Mouse (Mus musculus) monocyte, adult 5-6 weeks (primary cell): ENCODE measurements around the gene Dnaja2. TPM values are rescaled to one million over a fixed set of nuclear protein-coding genes. Genes with fewer than 3 reads are reported as not detected.
A peak's percentile ranks its signal among the peaks of the same experiment; 100 is the strongest.

ENCODE experiments used
- ATAC-seq: fragments of 153-309, 156-312 bp; replicated peaks from 2 replicates; pipeline ENCODE4 v1.8.0; 2017; ENCODE audit warnings: mild to moderate bottlenecking; ENCODE audit not compliant: low TSS enrichment, insufficient number of reproducible peaks, severe bottlenecking, poor library complexity, low FRiP score
- total RNA-seq: library from RNA; stranded (forward); fragments of 200-1000, 200-491, 200-594 nt; gene quantifications from 3 replicates; pipeline ENCODE4 v1.2.3, GENCODE M21; 2017

Gene Dnaja2
- total RNA-seq, 1 experiment from 2014 or later = 185 TPM

DNA sequence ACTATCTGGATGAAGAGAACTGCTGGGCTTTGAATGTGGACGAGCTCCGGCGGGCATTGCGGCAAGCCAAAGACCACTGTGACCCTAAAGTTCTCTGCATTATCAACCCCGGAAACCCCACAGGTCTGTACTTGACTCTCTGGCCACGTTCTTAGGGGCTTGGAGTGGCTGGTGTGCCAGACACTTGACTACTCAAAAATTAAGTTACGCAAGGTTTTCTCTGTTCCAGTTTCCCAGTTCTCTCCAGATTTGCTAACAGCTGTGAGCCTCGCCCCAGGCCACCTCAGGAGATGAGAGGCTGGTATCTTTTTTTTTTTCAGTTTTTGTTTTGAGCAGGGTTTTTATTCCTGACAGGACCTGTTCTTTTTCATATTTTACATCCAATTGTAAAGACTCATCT, 42.9 kb downstream of the Dnaja2 start:
- no peak for ATAC-seq

DNA sequence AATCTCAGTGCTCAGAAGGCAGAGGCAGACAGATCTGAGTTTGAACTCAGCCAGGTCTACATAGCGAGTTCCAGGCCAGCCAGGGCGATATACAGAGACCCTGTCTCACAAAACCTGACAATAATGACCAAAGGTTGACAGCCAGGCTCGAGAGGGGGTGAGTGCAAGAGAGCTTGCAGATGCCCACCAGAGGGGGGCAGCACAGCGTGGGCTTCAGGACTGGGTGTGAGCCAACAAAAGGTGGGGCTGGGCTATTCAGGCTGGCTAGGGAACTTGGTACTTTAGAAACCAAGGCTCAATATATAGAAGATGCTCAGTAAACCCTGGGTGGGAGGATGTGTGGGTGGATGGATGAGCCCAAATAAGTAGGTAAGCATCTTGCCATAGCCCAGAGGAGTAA, 46.5 kb downstream of the Dnaja2 start:
- no peak for ATAC-seq

DNA sequence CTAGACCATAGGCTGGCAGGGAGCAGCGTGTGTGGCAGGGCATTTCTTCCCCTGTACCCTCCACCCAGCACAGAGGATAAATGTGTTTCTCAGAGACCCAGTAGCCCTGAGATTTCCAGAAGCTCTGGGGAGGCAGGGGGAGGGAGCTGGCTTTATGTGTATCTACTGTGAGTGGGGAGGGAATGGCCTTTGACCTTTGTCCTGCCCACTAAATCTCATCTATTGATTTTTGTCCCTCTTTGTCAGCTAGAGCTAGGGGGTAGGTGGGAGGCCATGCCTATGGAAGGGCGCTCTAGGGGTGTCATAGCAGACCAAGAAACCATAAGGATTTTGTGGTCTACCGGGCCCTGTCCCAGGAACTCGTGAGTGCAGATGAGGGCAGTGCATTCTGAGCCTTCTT, 48.5 kb downstream of the Dnaja2 start:
- no peak for ATAC-seq

DNA sequence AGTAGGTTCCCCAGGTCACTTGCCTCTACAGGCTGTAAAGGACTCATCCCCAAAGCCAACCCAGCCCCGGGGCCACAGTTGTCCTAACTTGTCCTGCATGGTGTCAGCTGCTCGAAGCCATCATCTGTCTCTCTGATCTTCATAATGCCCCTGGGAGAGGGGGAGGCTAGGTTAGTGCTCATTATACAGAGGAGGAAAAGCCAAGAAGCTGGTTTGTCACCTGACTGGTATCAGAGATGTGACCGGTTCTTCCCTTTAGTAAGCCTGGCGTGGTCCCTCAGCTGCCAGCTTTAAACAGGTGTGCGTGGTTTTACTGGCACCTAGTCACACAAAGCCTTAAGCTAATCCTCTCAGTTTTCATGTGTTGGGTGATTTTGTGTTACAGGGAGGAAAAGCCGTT, 50.4 kb downstream of the Dnaja2 start:
- ATAC-seq = no peak

DNA sequence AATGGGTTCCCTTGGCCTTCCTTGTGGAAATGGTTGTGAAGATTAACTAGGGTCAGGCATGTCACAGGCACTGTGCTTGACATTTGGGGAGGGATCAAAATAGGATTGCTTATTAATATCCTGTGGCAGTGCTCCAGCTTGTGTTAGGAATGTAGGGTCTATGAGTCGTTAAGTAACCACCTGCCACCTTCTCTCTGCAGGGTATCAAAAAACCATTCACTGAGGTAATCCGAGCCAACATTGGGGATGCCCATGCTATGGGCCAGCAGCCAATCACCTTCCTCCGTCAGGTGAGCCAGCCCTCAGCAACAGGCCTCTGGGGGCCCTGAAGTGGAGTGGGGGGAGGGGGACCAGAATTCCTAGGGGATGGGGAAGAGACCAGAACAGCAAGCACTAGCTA, 52.1 kb downstream of the Dnaja2 start:
- ATAC-seq = no peak

DNA sequence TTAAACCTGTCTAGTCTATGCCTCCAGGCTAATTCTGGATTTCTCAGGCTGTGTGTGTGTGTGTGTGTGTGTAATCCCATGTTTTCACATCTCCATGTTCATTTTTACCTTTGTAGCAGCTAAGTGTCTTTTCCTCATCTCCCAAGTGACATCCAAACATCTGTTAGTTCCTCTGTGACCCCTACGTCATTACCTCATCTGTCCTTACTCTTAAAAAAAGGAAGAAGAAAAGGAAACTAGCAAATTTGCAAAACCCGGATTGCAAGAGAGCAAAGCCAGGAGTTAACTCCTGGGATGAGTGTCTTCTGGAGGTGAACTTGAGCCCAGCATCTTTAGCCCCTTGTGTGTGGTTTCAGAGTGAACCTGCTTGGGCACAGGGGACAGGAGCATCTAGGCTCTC, 52.8 kb downstream of the Dnaja2 start:
- ATAC-seq = no peak

DNA sequence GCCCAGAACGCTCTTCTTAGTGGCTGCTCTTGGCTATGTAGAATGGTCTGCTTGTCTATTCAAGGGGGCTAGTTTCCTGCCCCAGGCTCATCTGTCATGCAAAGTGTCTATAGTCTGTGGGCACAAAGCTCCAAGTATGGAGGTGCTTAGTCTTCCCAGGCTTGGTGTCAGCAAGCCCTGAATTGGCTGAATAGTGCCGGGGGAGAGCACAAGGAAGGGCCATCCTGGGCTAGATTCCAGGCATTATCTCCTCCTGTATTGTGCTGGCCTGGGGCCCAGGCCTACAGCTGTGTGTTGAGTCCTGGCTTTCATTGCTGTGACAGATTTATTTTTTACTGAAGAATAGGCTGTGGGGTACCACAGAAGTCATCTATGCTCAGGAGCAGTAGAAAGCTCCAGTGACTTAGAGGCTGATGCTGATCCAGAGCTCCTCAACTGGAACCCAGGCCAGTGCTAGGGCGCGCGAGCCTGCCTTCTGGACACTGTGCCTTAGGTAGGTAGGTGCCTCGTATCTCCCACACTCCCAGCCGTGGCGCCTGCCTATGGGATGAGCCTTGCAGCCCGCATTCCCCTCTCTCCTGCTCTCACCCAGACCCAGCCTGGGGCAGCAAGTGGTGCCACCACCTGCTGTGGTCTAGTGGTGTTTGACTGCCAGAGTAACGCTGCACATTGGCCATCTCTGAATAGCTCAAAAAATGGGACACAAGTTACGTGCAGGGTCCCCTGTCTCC, 54.0 kb downstream of the Dnaja2 start:
- ATAC-seq = no peak; the same call in 1 of the 2 replicates

DNA sequence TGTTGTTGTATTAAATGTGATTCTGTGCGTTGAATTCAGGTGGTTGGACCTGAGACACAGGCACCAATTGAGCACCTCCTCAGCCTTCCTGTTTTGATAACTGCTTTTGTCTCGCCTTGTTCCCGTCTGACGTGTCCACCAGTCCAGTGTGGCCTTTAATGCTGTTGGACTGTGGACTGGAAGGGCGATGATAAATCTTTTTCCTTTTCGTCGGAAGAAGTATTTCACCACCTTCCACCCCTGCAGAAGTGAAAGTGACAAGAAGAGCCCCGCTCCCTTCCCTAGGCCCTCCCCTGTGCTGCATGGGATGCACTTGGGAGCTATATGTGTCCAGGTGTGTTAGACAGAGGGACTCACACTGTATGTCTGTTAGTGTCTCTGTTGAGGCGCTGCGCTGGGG, 54.7 kb downstream of the Dnaja2 start:
- no peak for ATAC-seq

DNA sequence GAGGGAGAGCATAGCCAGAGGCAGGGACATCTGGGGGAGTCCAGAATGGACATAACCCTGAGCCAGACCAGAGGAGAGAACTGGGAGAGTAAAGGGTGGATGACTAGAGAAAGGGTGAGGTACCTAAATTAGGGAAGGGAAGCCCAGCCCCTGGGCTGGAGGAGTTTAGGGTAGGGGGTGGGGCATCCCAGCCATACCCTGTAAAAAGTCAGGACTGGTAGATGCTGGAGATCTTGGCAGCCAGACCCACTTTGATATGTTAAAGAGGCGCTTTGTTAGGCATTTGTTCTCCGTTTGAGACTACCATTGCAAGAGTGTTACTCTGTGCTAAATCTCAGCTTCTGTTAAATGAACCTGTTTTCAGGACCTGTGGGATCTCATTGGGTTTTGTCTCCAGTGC, 56.6 kb downstream of the Dnaja2 start:
- no peak for ATAC-seq

DNA sequence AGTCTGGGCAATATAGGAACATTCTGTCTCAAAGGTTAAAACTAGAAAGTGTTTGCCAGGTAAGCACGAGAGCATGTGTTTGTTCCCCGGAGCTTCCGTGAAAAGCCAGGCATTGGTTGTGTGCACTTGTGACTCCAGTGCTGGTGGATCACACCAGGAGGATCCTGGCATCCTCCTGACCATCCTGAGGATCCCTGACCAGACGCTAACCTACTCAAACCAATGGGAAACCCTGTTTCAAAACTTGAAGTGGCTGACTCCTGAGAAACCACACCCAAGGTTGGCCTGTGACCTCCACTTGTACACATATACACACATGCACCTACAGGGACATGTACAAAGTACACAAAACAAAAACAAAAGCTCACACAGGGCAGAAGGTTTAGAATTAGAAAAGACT, 58.4 kb downstream of the Dnaja2 start:
- ATAC-seq = no peak

DNA sequence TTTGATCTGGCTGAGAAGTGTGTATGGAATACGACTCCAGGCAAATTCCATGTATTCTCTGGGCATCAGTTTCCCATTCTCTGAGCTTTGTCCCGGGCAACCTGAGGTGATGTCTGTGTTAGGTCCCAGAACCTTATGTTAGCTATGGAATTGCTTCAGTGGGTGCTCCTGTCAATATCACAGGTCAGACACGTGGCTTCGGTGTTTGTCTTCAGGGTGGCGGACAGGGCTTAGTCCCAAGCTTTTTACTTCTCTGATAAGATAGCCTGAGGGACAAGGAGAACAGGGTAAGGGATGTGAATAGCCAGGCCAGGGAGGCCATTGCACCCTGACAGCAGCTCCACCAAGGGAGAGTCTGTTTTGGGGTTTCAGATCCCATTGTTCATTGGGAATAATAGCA, 59.0 kb downstream of the Dnaja2 start:
- ATAC-seq = no peak

DNA sequence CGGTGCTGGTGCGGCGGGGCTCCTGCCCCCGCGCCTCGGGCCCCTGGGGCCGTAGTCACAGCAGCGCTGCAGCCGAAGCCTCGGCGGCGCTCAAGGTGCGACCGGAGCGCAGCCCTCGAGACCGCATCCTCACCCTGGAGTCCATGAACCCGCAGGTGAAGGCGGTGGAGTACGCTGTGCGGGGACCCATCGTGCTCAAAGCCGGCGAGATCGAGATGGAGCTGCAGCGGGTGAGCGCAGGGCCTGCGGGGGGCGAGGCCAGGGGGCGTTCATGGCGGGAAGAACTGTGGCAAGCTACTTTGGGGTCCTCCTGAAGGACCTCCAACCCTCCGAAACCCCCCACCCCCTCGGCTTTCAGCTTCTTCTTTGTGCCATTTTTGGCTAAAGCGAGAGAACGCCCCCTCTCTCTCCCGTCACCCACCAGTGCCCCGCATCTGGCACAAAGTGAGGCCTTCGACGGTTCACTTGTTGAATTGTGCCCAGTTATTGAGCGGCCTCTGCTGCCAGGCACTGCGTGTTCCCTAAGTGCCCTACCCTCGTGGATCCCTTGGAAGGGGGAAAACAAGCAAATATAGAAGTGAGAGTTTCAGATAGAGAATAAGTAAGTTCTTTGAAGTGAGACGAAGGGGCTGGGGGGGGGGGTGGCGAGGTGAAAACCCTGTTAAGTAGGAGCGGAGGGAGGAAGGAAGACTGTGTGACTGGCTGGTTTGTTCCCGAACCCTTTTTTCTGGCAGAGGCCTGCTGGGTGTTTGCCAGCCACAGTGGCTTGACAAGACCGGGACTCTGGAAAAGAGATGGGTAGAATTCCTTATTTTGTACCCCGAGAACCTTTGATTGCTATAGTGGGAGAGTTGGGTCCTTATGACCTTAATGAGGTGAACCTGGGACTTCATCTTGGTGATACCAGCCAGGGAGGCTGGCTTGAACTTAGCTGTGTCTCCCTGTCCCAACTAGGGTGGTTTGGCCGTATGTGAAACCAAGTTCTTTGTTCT, 61.9 kb downstream of the Dnaja2 start:
- ATAC-seq = no peak

DNA sequence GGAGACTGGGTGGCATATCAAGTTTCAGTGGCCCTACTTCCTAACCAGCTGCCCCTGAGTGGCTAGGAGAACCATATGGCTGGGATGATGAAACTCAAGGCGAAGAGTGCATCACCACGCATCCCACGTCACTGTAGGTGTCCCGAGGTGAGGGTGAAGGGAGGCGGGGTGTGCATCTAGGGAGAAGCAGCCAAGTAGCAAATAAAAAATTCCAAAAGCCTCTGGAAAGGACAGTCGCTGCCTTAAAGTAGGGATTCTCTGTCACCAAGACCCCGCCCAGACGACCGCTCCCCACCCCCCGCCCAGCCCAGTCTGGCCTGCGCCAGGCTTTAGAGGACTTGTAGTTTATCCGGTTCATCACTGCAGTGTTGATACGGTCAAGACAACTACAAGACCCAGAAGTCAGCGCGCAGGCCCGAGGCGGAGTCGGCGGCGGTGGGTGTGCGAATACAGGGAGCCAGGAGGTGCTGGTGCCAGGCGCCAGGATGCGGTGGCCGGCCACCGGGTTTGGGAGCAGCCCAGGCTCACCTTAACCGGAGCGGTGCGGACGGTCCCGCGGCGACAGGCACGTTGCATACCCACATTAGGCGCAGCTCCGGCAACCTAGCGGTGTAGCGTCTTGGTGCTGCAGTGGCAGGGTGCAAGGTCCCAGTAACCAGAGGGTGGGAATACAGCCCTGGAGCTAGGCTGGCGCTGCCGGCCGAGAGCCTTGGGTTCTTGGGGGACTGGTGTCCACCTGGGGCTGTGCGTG, 62.8 kb downstream of the Dnaja2 start, which contains the start of gene Gpt2:
Gene Gpt2, plus strand, starts transcription at position 452 of the 751 bp plus-strand sequence.
- ATAC-seq = peak; percentile 95

DNA sequence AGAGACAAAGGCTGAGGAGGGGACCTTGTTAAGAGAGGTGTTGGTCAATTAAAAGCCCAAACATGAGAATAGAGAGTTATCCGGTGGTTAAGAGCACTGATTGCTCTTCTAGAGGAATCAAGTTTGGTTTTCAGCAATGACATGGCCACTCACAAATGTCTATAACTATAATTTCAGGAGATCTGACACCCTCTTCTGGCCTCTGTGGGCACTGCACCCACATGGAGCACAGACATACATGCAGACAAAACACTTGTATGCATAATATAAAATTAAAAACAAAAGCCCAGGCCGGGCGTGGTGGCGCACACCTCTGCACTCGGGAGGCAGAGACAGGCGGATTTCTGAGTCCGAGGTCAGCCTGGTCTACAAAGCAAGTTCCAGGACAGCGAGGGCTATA, 65.6 kb downstream of the Dnaja2 start:
- no peak for ATAC-seq

DNA sequence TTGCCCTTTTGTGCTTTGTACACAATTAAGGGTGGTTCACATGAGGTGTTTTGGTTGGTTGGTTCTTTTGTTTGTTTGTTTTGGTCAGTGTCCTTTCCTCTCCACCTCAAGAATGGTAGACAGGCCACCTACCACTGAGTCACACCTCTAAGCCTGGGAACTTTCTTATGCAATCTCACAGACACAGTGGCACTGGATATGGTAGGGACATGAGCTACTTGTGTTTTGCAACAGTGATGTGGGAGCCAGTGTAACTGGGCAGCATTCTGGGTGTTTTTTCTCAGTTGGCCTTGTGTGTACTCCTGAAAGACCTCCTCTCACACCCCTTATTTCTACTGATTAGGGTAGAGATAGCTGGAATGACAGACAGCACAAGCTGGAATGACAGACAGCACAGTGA, 66.5 kb downstream of the Dnaja2 start:
- ATAC-seq = no peak

DNA sequence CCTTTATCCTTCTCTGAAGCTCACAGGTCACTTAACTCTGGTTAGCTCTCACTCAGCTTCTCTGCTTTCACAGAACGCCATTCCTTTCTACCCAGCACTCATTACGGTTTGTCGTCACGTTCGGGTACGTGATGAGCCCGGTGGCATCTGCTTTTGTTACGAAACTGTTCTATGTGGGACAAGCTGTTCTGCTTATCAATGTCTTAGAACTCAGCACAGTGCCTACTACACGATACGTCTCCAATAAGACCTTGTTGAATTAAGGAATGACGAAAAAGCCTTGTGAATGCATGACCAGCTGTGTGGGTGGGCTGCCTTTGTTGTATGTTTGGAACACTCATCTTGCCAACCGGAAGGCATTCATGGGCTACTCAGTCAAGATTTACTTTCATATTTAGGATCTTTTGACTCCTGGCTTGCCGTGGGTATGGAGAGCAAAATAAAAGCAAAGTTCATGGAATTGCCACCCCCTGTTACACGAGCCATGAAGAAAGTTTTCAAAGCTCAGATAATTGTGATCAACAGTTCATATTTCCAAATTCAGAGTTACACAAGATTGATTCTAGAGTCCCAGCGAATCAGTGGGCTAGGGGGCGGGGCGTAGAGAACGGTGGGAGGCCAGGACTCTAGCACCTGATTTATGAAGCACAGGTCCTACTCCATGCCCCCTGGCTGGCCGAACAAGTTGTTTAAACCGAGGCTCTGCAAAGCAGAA, 67.1 kb downstream of the Dnaja2 start:
- ATAC-seq = no peak
